Mouse (Mus musculus) left cerebral cortex, adult 8-10 months (tissue): ENCODE measurements around the gene Pou2f3. TPM values are rescaled to one million over a fixed set of nuclear protein-coding genes. Genes with fewer than 3 reads are reported as not detected.

Experiments
- DNase-seq, 2 experiments: peaks; one replicate each; pipeline ENCODE4 v3.0.0; 2022; ENCODE audit warnings: low spot score in 2 of 2
- total RNA-seq, 4 experiments: library from RNA; stranded (reverse); gene quantifications; 2 replicates each; pipeline ENCODE4 v1.2.4; 2022

Gene Pou2f3
- total RNA-seq = under 1 TPM; 0.14 to 0.37 (median 0.27) TPM

GRCm38 (mm10) chr9:43210190-43210682 is at the start of gene Pou2f3:
TSS of gene Pou2f3 (minus strand) at chr9:43210369.
- no peak for DNase-seq

GRCm38 (mm10) chr9:43253271-43253681 is 43.1 kb upstream of the Pou2f3 start:
- no peak for DNase-seq

- DNase-seq = no peak
Observed at GRCm38 (mm10) chr9:43252790-43253189, 42.6 kb upstream of the Pou2f3 start.

GRCm38 (mm10) chr9:43251786-43252185 is 41.6 kb upstream of the Pou2f3 start:
- DNase-seq = no peak

- no peak for DNase-seq
Observed at GRCm38 (mm10) chr9:43246738-43247180, 36.6 kb upstream of the Pou2f3 start.

- DNase-seq = no peak
Observed at GRCm38 (mm10) chr9:43245801-43246570, 35.8 kb upstream of the Pou2f3 start.

GRCm38 (mm10) chr9:43242432-43242831 is 32.3 kb upstream of the Pou2f3 start:
- no peak for DNase-seq

- DNase-seq = no peak
Observed at GRCm38 (mm10) chr9:43241970-43242369, 31.8 kb upstream of the Pou2f3 start.

GRCm38 (mm10) chr9:43241291-43241690 is 31.1 kb upstream of the Pou2f3 start:
- no peak for DNase-seq

- no peak for DNase-seq
Observed at GRCm38 (mm10) chr9:43240594-43240900, 30.4 kb upstream of the Pou2f3 start.

- DNase-seq = peak; percentile 25 to 72
Observed at GRCm38 (mm10) chr9:43239712-43240593, 29.8 kb upstream of the Pou2f3 start, which contains the start of gene Oaf. TSS of gene Oaf (minus strand) at chr9:43239911.

- no peak for DNase-seq
Observed at GRCm38 (mm10) chr9:43238631-43239545, 28.7 kb upstream of the Pou2f3 start.

- DNase-seq = no peak
Observed at GRCm38 (mm10) chr9:43238167-43238566, 28.0 kb upstream of the Pou2f3 start.

- DNase-seq = no peak
Observed at GRCm38 (mm10) chr9:43237111-43237775, 27.1 kb upstream of the Pou2f3 start.

- DNase-seq = no peak
Observed at GRCm38 (mm10) chr9:43236576-43236975, 26.4 kb upstream of the Pou2f3 start.

- DNase-seq = no peak
Observed at GRCm38 (mm10) chr9:43236106-43236505, 25.9 kb upstream of the Pou2f3 start.

GRCm38 (mm10) chr9:43235336-43235735 is 25.2 kb upstream of the Pou2f3 start:
- DNase-seq = no peak

GRCm38 (mm10) chr9:43234496-43234895 is 24.3 kb upstream of the Pou2f3 start:
- DNase-seq = no peak

- no peak for DNase-seq
Observed at GRCm38 (mm10) chr9:43233515-43233914, 23.3 kb upstream of the Pou2f3 start.

GRCm38 (mm10) chr9:43233044-43233443 is 22.9 kb upstream of the Pou2f3 start:
- no peak for DNase-seq

- no peak for DNase-seq
Observed at GRCm38 (mm10) chr9:43232286-43232685, 22.1 kb upstream of the Pou2f3 start.
